Mouse (Mus musculus): ENCODE data around the gene Ero1lb. TPM values are rescaled to one million over a fixed set of nuclear protein-coding genes. Genes with fewer than 3 reads are reported as not detected.
"Not testable (repeated sequence)": the region's sequence is repeated elsewhere in the genome, so short reads cannot be mapped to it uniquely, and the experiment has no call there.

The Ero1lb gene
- total RNA-seq, 2 experiments from 2014 or later: 14.5 to 15.2 TPM

GRCm38 (mm10) chr13:12543880-12544568, 21.6 kb upstream of the Ero1lb start:
- TF ChIP-seq CTCF (IDR thresholded peaks at IDR 0.05): no peak
- H3K27ac ChIP-seq: no peak overlapping the region
- no peak for DNase-seq (ENCODE audit: extremely low spot score in 1 of 2, low spot score in 2 of 2)
- H3K4me3 ChIP-seq: no peak overlapping the region
- intact Hi-C loops (cut with DNase I): no loop called here

DNA sequence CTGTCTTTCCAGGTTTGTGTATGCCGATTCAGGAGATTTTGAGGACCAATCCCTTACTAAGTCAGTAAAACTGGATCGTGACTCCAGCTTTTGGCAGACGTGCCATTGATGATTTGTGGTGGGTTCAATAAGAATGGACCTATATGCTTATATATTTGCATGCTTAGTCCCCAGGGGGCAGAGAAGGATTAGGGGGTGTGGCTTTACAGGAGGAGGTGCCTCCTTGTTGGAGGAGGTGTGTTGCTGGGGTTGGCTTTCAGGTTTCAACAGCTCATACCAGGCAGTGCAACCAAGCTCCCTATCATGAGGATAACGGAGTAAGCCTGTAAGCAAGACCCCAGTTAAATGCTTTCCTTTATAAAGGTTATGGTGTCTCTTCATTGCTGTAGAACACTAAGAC, 11.5 kb upstream of the Ero1lb start:
- TF ChIP-seq CTCF (IDR thresholded peaks at IDR 0.05): no peak
- no peak for DNase-seq (ENCODE audit: extremely low spot score in 1 of 2, low spot score in 2 of 2)
- intact Hi-C loops (cut with DNase I): no loop called here
- H3K27ac ChIP-seq: no peak overlapping the region
- no peak overlapping the region for H3K4me3 ChIP-seq

GRCm38 (mm10) chr13:12559044-12559443, 6.6 kb upstream of the Ero1lb start:
- TF ChIP-seq CTCF (IDR thresholded peaks at IDR 0.05): no peak; the same call in 1 of the 2 replicates
- intact Hi-C loops (cut with DNase I): no loop called here

DNA sequence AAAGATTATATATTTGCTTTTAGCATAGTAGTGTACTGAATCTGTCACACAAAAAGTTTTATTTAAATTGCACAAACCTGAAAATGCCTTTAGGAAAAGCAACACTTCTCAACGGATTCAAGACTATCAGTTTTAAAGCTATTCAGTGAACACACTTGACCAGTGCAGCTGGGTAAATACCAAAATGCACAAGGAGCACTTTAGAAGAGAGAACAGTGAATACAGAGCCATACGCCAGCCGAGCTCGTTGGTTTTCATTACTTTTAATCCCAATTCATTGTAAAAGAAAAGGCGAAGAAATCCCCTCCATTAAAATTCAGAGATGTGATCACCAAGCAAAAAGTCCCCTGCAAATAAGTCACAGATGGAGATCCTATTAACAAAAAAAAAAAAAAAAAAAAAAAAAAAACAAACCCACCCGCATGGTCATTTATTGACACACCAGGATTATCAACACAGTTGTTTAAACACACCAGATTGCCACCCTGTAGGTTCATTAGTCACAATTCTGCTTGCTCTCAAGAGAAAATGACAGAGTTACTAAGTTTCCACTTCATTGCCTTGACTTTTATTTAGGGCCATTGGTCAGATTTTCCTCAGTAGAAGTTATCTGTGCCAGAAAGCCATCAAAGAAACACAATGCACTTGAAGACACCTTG, 6.1 kb upstream of the Ero1lb start:
- TF ChIP-seq CTCF (IDR thresholded peaks at IDR 0.05): no peak
- intact Hi-C loops (cut with DNase I): no loop called here
- H3K4me3 ChIP-seq: no peak overlapping the region
- DNase-seq (ENCODE audit: extremely low spot score in 1 of 2, low spot score in 2 of 2): no peak
- no peak overlapping the region for H3K27ac ChIP-seq

More at GRCm38 (mm10) chr13:12559044-12559443, 6.6 kb upstream of the Ero1lb start:
- DNase-seq (ENCODE audit: extremely low spot score in 1 of 2, low spot score in 2 of 2): no peak
- Histone ChIP-seq H3K4me3 (no peak overlapping the region), H3K27ac (no peak overlapping the region)

DNA sequence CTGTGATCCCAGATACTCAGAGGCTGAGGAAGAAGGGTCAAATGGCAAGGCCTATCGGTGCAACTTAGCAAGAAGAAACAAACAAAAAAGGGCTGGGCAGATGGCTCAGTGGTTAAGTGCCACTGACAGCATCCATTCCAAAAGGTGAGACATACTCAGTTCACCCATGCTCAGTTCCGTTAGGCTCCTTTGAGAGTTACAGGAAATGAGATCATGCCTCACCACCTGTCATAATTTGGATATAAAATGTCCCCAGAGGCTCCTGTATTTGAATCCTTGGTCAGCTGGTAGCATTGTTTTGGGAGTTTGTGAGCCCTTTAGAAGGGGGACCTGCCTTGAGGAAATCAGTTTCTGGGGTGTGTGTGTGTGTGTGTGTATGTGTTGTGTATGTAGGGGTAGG, 3.9 kb upstream of the Ero1lb start:
- intact Hi-C loops (cut with DNase I): no loop called here
- no peak for TF ChIP-seq CTCF (IDR thresholded peaks at IDR 0.05)
- H3K4me3 ChIP-seq: no peak overlapping the region
- no peak for DNase-seq (ENCODE audit: extremely low spot score in 1 of 2, low spot score in 2 of 2)
- no peak overlapping the region for H3K27ac ChIP-seq

DNA sequence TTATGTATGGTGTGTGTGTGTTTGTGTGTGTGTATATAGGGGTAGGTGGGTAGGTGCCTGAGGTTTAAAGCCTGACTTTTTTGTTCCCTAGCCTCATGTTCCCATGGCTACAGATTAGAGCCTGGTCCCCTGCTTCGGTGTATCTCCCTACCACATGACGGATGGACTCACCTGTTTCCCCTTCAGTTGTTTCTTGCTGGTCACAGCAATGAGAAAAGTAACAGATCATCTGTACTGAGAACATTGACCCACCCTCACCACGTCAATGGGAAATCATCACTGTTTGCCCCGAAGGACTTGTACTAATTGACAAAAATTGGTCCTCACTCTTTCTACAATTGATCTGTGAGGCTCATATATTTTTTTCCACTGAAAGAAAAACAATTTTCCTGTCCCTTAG, 3.4 kb upstream of the Ero1lb start:
- H3K4me3 ChIP-seq: no peak overlapping the region
- TF ChIP-seq CTCF (IDR thresholded peaks at IDR 0.05): no peak
- intact Hi-C loops (cut with DNase I): no loop called here
- no peak overlapping the region for H3K27ac ChIP-seq
- no peak for DNase-seq (ENCODE audit: extremely low spot score in 1 of 2, low spot score in 2 of 2)

DNA sequence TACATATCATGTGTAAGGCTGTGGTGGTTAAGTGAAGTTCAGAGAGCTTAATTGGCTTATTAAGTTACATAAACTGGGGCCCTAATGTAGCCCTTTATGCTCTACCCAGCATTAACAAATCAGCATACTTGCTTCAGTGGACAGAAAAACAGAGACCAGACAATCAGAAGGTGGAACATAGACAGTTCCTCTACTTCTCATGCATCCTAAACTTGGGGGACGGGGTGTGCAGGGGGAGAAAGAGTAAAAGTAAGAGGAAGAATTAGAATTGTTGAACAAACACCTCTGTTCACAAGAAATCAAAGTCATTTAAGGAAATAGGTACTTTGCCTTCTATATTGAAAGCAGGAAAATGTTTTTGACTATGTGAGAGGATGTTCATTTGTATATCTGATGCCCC, 2.3 kb downstream of the Ero1lb start:
- intact Hi-C loops (cut with DNase I): no loop called here
- H3K4me3 ChIP-seq: no peak overlapping the region
- no peak overlapping the region for H3K27ac ChIP-seq
- no peak for TF ChIP-seq CTCF (IDR thresholded peaks at IDR 0.05)
- no peak for DNase-seq (ENCODE audit: extremely low spot score in 1 of 2, low spot score in 2 of 2)

DNA sequence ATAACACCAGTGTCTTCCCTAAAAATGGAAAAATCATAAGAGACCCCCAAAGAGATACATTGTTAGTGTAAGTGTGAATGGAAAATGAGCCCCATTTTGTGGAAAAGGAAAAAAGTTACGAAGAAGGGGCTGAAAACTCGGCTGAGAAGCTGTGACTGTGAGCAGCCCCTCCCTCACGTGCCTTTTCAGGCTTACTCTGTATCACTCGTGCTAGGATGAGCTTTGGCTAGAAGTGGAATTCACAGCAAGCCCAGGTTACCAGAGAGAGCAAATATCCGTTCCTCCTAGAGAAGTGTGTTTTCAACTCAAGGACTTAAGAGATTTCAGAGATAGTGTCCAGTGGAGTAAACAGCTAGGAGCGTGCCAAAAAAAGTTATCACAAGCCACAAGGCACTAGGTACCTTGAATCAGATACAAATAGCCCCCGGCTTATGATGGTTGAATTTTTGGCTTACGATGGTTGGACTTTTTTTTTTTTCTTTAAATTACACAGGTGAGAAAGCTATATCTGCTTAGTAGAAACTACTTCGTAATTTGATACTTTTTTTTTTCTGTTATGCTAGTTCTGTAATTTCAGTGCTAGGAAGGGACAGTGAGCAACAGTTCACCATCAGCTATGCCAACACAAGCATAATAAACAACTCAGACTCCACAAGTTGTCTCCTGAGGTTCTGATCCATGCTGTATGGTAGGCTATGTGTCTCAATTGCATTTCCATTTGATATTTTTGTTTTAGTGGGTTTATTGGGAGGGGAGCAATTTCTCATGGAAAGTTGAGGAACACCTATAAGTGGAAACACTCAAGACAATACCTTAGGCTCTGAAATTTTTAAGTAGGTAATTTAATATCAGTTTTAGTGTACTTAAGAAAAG, 3.2 kb downstream of the Ero1lb start:
- intact Hi-C loops (cut with DNase I): no loop called here
- no peak overlapping the region for H3K27ac ChIP-seq
- H3K4me3 ChIP-seq: no peak overlapping the region
- no peak for TF ChIP-seq CTCF (IDR thresholded peaks at IDR 0.05)
- no peak for DNase-seq (ENCODE audit: extremely low spot score in 1 of 2, low spot score in 2 of 2)

- intact Hi-C loops (cut with DNase I): no loop called here
- TF ChIP-seq CTCF (IDR thresholded peaks at IDR 0.05): no peak
- Histone ChIP-seq H3K27ac (no peak overlapping the region), H3K4me3 (no peak overlapping the region)
- no peak for DNase-seq (ENCODE audit: extremely low spot score in 1 of 2, low spot score in 2 of 2)
Measured at GRCm38 (mm10) chr13:12569741-12570140, 4.1 kb downstream of the Ero1lb start.

- TF ChIP-seq CTCF (IDR thresholded peaks at IDR 0.05): no peak
- DNase-seq (ENCODE audit: extremely low spot score in 1 of 2, low spot score in 2 of 2): no peak
- intact Hi-C loops (cut with DNase I): no loop called here
- Histone ChIP-seq H3K4me3 (no peak overlapping the region), H3K27ac (no peak overlapping the region)
Measured at GRCm38 (mm10) chr13:12574979-12575536, 9.4 kb downstream of the Ero1lb start.

DNA sequence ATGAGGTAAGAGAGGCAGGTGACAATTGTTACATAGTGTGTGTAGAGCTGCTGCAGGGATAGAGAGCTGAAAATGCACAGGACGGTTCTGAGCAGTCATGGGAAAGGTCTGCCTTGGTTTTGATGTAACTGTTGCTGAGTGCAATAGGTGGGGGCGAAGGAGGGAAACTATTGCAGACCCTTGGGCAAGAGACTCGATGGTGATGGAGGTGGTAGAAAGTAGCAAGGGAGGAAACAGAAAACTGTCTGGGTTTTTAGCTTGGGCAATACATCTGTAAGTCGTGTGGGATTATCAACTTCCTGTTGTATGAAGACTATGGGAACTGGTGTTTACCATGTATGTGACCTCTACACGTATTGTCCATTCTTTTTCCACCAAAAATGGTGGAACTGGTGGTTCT, 12.5 kb downstream of the Ero1lb start:
- intact Hi-C loops (cut with DNase I): no loop called here
- no peak overlapping the region for H3K27ac ChIP-seq
- TF ChIP-seq CTCF (IDR thresholded peaks at IDR 0.05): no peak
- DNase-seq (ENCODE audit: extremely low spot score in 1 of 2, low spot score in 2 of 2): no peak
- no peak overlapping the region for H3K4me3 ChIP-seq

DNA sequence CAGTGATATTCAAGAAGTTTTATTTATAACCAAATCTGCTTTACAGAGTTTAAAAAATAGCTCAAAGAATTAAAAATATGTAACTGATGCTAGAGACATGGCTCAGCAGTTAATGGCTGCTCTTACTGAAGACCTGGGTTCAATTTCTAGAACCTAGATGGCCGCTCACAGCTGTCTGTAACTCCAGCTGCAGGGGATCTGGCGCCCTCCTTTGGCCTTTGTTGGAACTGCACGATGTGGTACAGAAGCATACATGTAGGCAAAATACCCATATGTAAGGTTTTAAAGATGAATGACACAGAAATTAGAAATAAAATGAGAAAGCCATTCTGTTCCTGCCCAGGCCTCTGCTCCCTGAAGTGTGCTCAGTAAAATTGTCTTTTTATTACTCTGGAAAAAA, 23.3 kb downstream of the Ero1lb start:
- intact Hi-C loops (cut with DNase I): no loop called here
- peak; percentile 37 to 40 for DNase-seq (ENCODE audit: extremely low spot score in 1 of 2, low spot score in 2 of 2)

DNA sequence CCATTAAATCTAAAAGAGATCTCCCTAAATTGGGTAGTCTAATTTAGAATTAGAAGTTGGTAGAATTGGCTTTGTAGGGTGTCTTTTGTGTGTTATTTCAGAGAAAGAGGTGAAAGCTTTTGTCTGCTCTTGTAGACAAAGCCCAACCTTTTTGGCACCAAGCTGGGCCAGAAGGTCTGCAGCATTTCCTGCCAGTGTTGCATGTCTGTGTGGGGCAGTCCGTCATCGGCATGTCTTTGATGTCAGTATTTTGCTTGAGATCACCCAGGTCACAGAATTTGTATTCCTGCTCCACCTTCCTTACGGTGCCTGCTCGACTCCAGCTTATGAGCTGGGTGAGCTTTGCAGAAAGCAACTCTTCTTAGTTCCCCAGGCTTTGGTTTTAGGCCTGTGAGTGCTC, 31.4 kb downstream of the Ero1lb start:
- H3K27ac ChIP-seq; H3K4me3 ChIP-seq; DNase-seq (ENCODE audit: extremely low spot score in 1 of 2, low spot score in 2 of 2); intact Hi-C loops (cut with DNase I): not testable (repeated sequence)

More for the DNA sequence above, 23.3 kb downstream of the Ero1lb start:
- Histone ChIP-seq H3K27ac (no peak overlapping the region), H3K4me3 (no peak overlapping the region)
- peak; percentile 63 for TF ChIP-seq CTCF (IDR thresholded peaks at IDR 0.05)

GRCm38 (mm10) chr13:12610206-12610605, 44.5 kb downstream of the Ero1lb start:
- DNase-seq (ENCODE audit: extremely low spot score in 1 of 2, low spot score in 2 of 2); H3K27ac ChIP-seq; intact Hi-C loops (cut with DNase I); H3K4me3 ChIP-seq: not testable (repeated sequence)

- DNase-seq (ENCODE audit: extremely low spot score in 1 of 2, low spot score in 2 of 2); intact Hi-C loops (cut with DNase I); H3K27ac ChIP-seq; H3K4me3 ChIP-seq: not testable (repeated sequence)
Measured at GRCm38 (mm10) chr13:12614026-12614425, 48.4 kb downstream of the Ero1lb start.

GRCm38 (mm10) chr13:12614591-12614990, 48.9 kb downstream of the Ero1lb start:
- H3K27ac ChIP-seq; intact Hi-C loops (cut with DNase I); H3K4me3 ChIP-seq; DNase-seq (ENCODE audit: extremely low spot score in 1 of 2, low spot score in 2 of 2): not testable (repeated sequence)
